Mouse (Mus musculus): Measurements from ENCODE around the gene Cenpb.

DNA sequence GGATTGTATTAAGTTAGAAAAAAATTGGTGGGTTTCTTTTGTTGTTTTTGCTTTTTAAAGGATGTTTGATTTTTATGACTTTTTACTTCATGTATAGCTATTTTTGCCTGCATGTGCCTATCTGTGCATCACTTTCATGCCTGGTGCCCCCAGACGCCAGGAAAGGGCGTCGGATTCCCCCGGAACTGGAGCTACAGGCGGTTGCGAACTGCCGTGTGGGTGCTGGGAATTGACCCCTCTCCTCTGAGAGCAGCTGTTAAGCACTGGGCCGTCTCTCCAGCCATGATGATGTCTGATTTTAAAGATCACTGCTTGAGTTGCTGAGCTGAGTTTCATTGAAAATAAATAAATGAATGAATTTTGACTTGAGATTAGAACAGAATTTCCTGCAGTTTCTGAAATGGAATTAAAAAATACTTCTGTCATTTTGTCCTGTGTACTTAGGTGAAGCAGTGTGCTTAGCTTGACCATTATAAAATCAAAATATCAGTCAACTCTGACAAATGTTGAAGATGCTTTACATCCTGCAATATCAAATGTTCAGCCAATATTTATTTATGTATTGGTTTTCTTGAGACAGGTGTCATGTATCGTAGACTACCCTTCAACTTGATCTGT lies 46.8 kb downstream of the Cenpb start, which contains the start of gene Gm11037:
- TF ChIP-seq EP300 (IDR thresholded peaks at IDR 0.05; ENCODE audit: low read depth): no peak
- no peak for TF ChIP-seq CTCF (IDR thresholded peaks at IDR 0.05; ENCODE audit: low read depth)
